Mouse (Mus musculus) forebrain, embryonic 16.5 days (tissue): ENCODE results near the gene Esyt3. TPM values are rescaled to one million over a fixed set of nuclear protein-coding genes. Genes with fewer than 3 reads are reported as not detected.

Source experiments
- ATAC-seq: fragments of 200-750 bp; cut with Nextera tagmentation; 2 replicates; pipeline ENCODE4 v1.8.0; 2017; ENCODE audit warnings: mild to moderate bottlenecking, moderate library complexity
- H3K27ac ChIP-seq: fragments of 300-500 bp; sonication (generic); 2 replicates; pipeline ENCODE4 v1.5.1; 2014; ENCODE audit warnings: low read length, control low read depth
- H3K27me3 ChIP-seq: fragments of 300-500 bp; sonication (generic); replicated peaks from 2 replicates; pipeline ENCODE4 v1.6.1; 2014; ENCODE audit warnings: low read length; ENCODE audit not compliant: control insufficient read depth, insufficient read depth
- H3K36me3 ChIP-seq: fragments of 300-500 bp; sonication (generic); 2 replicates; pipeline ENCODE4 v1.6.1; 2014; ENCODE audit not compliant: control insufficient read depth, insufficient read depth
- H3K4me1 ChIP-seq: fragments of 300-500 bp; sonication (generic); replicated peaks from 2 replicates; pipeline ENCODE4 v1.6.1; 2014; ENCODE audit warnings: low read length; ENCODE audit not compliant: control insufficient read depth, insufficient read depth
- H3K4me2 ChIP-seq: fragments of 300-500 bp; sonication (generic); 2 replicates; pipeline ENCODE4 v1.6.1; 2014; ENCODE audit warnings: mild to moderate bottlenecking, low read length, control low read depth
- H3K4me3 ChIP-seq: fragments of 300-500 bp; sonication (generic); replicated peaks from 2 replicates; pipeline ENCODE4 v1.5.1; 2014; ENCODE audit warnings: mild to moderate bottlenecking, low read length, control low read depth
- H3K9ac ChIP-seq: fragments of 300-500 bp; sonication (generic); replicated peaks from 2 replicates; pipeline ENCODE4 v1.6.1; 2014; ENCODE audit warnings: low read depth, low read length, control low read depth
- H3K9me3 ChIP-seq: fragments of 300-500 bp; sonication (generic); 2 replicates; pipeline ENCODE4 v1.6.1; 2016; ENCODE audit warnings: low read length; ENCODE audit not compliant: control insufficient read depth
- WGBS: fragments of 180-500 bp; shearing (Covaris S2); extraction: QIAGEN DNeasy Blood & Tissue Kit; methylation state at CpG from one replicate; pipeline ENCODE4 v1.1.7; 2014; 5-methylcytosine and 5-hydroxymethylcytosine counted together
- polyA plus RNA-seq: library from polyadenylated mRNA; unstranded; fragments of >200 nt; fragmentation: Nextera tagmentation; extraction: Ambion mirVana; gene quantifications from 2 replicates; pipeline ENCODE4 v1.2.1, GENCODE M21; 2015

Esyt3 gene
- polyA plus RNA-seq, 1 experiment from 2014 or later: 0.66 TPM

DNA sequence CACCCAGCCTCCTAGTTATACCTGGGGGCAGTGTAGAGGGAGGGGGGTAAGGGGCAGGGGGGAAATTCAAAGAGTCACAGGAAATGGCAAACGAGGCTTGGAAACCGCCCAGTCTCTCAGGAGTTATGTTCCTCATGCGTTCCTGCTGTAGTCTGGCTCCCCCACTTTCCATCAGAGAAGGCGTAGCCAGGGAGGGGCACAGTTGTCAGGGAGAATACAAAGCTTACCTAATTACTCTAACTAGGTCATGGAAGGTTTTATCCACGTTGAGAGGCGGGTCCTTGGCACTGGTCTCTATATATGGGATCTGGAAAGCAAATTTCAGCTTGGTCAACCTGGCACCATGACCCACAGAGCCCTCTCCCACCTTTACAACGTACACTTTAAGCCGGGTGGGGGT is 31.1 kb upstream of the Esyt3 start:
- no peak for ATAC-seq
- WGBS: 74% methylated on average over 8 of the region's 8 CpGs
- H3K27ac ChIP-seq: no peak overlapping the region
- H3K4me3 ChIP-seq: no peak overlapping the region
- H3K27me3 ChIP-seq: no peaks in the 10 kb centered on the region
- peaks cover 8% of the 10 kb centered on the region; the same call in 1 of the 2 replicates for H3K36me3 ChIP-seq
- H3K4me1 ChIP-seq: peaks cover 3% of the 10 kb centered on the region; the same call in 1 of the 2 replicates
- H3K9ac ChIP-seq: no peak overlapping the region
- no peak overlapping the region for H3K4me2 ChIP-seq
- no peaks in the 10 kb centered on the region for H3K9me3 ChIP-seq

DNA sequence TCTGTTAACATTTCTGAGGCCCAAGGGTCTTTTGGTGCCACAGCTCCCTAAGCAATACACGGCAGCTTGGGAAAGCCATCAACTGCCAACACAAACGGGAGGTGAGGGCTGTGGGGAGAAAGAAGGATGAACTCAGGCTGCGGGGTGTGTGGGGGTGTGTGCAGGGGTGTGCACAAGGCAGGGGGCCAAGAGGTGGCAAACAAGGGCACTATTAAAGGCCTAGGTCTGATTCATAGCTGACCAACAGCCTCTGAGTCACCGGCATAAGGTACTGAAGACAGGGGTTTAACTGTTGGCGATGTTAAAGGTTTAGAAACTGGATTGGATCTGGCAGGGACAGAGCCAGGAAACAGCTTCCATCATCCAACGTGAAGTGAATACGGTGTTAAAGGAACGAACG is 30.5 kb upstream of the Esyt3 start:
- 69% methylated on average over 9 of the region's 9 CpGs for WGBS
- Histone ChIP-seq H3K36me3 (peaks cover 8% of the 10 kb centered on the region; the same call in 1 of the 2 replicates), H3K9me3 (no peaks in the 10 kb centered on the region)

DNA sequence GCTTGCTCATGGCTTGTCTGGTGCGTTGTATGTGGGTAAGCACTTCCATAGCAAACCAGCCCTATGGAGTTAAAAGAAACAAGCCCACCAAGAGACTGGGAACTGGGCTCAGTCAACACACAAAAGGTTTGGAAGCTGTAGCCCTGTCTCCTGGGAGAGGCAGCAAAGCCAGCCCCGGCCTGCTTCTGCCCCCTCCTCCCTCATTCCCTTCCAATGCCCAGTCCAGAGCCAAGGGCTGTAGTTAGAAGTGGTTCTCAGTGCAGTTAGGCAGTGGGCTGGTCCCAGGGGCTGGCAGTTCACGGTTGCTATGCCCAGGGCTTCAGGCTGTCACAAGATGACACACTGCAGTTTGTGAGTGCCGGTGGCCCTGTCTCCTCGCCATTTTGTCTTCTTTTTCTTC is 29.7 kb upstream of the Esyt3 start:
- Histone ChIP-seq H3K9ac (no peak overlapping the region), H3K4me3 (no peak overlapping the region), H3K9me3 (no peaks in the 10 kb centered on the region), H3K27me3 (no peaks in the 10 kb centered on the region), H3K4me2 (no peak overlapping the region), H3K36me3 (peaks cover 8% of the 10 kb centered on the region; the same call in 1 of the 2 replicates), H3K27ac (no peak overlapping the region), H3K4me1 (peaks cover 3% of the 10 kb centered on the region; the same call in 1 of the 2 replicates)
- 64% methylated on average over 5 of the region's 5 CpGs for WGBS
- ATAC-seq: peak; percentile 74

More for the DNA sequence above, 30.5 kb upstream of the Esyt3 start:
- Histone ChIP-seq H3K4me3 (no peak overlapping the region), H3K27me3 (no peaks in the 10 kb centered on the region), H3K4me1 (peaks cover 3% of the 10 kb centered on the region; the same call in 1 of the 2 replicates), H3K9ac (no peak overlapping the region), H3K27ac (no peak overlapping the region), H3K4me2 (no peak overlapping the region)
- ATAC-seq: no peak

DNA sequence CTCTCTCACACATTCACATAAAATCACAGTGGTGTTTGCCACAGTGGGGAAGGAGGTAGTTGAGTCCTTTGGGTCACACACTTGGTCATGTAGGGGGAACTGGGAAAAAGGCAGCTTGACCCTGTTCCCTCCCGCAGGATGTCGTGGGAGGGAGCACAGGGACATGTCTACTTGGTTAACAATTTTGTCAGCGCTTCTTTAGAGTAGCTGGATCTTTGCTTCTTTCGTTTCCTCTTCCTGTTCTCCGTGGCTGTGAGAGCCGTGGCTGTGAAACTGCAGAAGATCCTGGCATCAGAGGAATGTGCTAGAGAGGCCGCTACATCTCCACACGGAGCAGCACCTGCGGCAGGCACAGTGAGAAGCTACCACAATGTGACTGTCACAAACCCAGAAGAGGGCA is 24.2 kb upstream of the Esyt3 start:
- Histone ChIP-seq H3K27me3 (no peaks in the 10 kb centered on the region), H3K4me3 (no peak overlapping the region), H3K36me3 (0 out of 2 replicates have a peak, but pooled peaks cover 2% of the 10 kb centered on the region), H3K9me3 (no peaks in the 10 kb centered on the region), H3K27ac (no peak overlapping the region), H3K9ac (no peak overlapping the region), H3K4me2 (no peak overlapping the region), H3K4me1 (no peaks in the 10 kb centered on the region)
- 86% methylated on average over 9 of the region's 9 CpGs for WGBS
- ATAC-seq: no peak

DNA sequence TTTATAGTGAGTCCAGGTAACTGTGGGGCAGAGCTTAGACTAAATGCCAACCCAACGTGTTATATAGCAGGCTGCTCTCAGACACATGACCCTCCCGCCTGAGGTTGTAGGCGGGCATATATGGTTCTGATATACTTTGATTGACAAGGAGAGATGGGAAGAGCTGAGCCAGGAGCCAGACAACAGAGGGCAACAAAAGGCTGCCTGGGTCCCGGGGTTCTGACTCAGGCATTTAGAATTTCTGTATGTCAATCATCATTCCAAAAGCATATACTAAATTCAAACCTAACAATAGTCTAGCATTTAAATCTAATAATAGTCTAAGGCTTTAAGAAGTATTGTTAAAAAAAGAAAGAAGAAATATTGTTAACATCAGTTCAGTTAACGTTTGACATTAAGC is 20.8 kb upstream of the Esyt3 start:
- H3K36me3 ChIP-seq: no peaks in the 10 kb centered on the region
- no peak overlapping the region for H3K27ac ChIP-seq
- no peaks in the 10 kb centered on the region for H3K9me3 ChIP-seq
- WGBS: 63% methylated on average over 5 of the region's 5 CpGs
- H3K4me2 ChIP-seq: no peak overlapping the region
- no peaks in the 10 kb centered on the region for H3K4me1 ChIP-seq
- no peaks in the 10 kb centered on the region for H3K27me3 ChIP-seq
- H3K9ac ChIP-seq: no peak overlapping the region
- peak; percentile 24; the same call in 1 of the 2 replicates for ATAC-seq
- H3K4me3 ChIP-seq: no peak overlapping the region

DNA sequence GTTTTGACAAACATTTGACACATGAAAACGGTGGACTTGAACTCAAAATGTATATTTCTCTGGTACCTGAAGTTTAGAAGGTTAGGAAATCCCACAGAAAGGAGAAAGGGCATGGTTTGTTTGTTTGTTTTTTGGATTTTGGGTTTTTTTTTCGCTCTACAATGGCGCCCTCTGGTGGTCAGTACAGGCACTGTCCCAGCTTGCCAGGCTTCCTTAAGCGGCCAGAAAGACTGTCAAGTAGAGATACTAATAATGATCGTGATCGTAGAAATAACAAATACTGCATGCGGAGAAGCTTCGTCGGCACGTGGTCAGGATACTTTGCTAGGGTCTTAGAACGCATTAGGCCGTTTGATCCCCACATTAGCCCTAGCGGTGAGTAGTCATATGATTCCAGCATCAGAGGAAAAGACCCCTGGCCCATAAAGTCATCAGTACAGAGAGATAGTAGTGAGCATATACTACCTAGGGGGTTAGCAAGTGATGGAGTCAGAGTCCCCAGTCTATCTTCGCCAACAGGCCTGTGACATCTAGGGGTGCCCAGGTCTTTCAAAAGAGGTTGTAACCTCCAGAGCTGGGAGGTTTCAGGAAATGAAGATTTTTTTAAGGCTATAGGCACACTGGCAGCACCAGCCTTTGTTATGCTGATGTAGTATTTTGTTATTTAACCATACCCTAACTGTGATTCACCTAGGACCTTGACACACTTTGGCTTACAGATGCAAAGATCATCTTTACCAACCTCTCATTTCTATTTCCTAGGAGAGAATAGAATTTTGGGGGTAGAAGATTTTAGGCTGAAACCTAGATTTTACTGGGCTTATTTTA is 18.4 kb upstream of the Esyt3 start:
- H3K36me3 ChIP-seq: no peaks in the 10 kb centered on the region
- no peak overlapping the region for H3K4me3 ChIP-seq
- no peaks in the 10 kb centered on the region for H3K9me3 ChIP-seq
- H3K27me3 ChIP-seq: no peaks in the 10 kb centered on the region
- WGBS: 6% methylated on average over 14 of the region's 14 CpGs
- no peaks in the 10 kb centered on the region for H3K4me1 ChIP-seq
- no peak overlapping the region for H3K9ac ChIP-seq
- H3K27ac ChIP-seq: no peak overlapping the region
- H3K4me2 ChIP-seq: no peak overlapping the region
- peak; percentile 40; the same call in 1 of the 2 replicates for ATAC-seq

DNA sequence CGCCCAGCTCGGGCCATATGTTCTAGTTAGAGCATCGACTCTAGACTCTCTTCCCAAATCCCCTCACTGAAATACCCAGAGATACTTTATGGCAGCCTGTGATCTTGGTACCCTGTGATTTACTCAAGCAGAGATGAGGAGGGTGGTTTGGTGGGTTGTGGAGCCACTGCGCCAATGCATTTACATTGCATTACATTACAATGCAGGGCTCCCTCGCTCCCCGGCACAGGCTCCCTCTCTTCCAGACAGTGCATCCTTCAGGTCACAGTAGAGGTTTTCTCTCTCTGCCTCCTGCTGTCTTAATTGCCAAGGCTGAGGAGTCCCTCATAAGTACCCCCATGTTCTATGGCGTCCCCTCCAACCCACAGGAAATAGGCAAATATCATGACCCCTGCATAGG is 10.1 kb upstream of the Esyt3 start:
- ATAC-seq: no peak
- no peak overlapping the region for H3K9ac ChIP-seq

DNA sequence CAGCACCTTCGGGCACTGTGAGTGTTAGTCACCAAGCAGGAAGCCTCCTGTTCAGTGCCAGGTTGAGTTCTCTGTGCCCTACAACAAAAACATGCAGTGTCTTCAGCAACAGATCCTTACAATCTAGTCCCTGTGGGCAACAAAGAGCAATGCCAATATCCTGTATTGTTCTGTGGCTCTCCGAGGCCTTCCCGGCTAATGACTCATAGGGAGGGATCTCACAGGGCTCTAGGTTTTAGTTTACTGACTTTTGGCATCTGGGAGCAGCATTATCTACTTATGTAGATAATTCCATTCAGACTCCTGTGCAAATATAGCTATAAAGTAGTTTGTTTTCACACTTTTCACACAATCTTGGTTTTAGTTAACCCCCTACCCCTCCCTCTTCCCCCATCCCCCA is 7.5 kb upstream of the Esyt3 start:
- no peak for ATAC-seq
- 70% methylated on average over 3 of the region's 3 CpGs for WGBS

More for the DNA sequence above, 10.1 kb upstream of the Esyt3 start:
- no peaks in the 10 kb centered on the region for H3K9me3 ChIP-seq
- no peaks in the 10 kb centered on the region for H3K36me3 ChIP-seq
- H3K4me1 ChIP-seq: no peaks in the 10 kb centered on the region
- no peak overlapping the region for H3K4me3 ChIP-seq
- H3K27ac ChIP-seq: no peak overlapping the region
- H3K4me2 ChIP-seq: no peak overlapping the region
- 84% methylated on average over 7 of the region's 7 CpGs for WGBS
- H3K27me3 ChIP-seq: no peaks in the 10 kb centered on the region

DNA sequence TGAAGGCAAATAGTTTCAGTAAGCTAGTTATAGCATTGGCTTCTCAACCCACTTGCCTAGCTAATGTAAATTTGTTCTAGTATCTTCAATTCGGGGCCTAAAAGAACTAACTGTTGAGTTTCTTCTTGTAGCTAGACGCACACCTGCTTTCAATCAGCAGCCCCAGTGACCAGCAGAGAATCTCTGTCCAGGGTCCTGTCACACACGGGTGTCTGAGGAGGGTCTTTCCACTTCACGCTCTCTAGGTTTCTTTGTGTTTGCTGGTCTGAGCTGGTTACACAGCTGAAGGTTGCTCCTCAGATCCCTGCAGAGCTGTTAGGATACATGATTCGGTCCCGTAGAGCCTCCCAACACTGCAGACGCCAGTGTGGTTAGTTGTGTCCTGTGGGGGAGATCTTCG is 4.7 kb upstream of the Esyt3 start:
- WGBS: 72% methylated on average over 8 of the region's 8 CpGs
- peaks cover 6% of the 10 kb centered on the region for H3K27me3 ChIP-seq

More for the DNA sequence above, 7.5 kb upstream of the Esyt3 start:
- H3K9me3 ChIP-seq: no peaks in the 10 kb centered on the region
- no peaks in the 10 kb centered on the region for H3K36me3 ChIP-seq
- H3K4me2 ChIP-seq: no peak overlapping the region
- no peak overlapping the region for H3K27ac ChIP-seq
- no peak overlapping the region for H3K9ac ChIP-seq
- H3K4me1 ChIP-seq: no peaks in the 10 kb centered on the region
- H3K4me3 ChIP-seq: no peak overlapping the region
- no peaks in the 10 kb centered on the region for H3K27me3 ChIP-seq

More for the DNA sequence above, 4.7 kb upstream of the Esyt3 start:
- H3K4me1 ChIP-seq: peaks cover 4% of the 10 kb centered on the region
- no peak overlapping the region for H3K27ac ChIP-seq
- ATAC-seq: no peak
- no peaks in the 10 kb centered on the region for H3K36me3 ChIP-seq
- no peaks in the 10 kb centered on the region for H3K9me3 ChIP-seq
- H3K9ac ChIP-seq: no peak overlapping the region
- no peak overlapping the region for H3K4me2 ChIP-seq
- H3K4me3 ChIP-seq: no peak overlapping the region
